Mouse (Mus musculus) embryonic facial prominence, embryonic 10.5 days (tissue): ENCODE results near the gene Polh. TPM values are rescaled to one million over a fixed set of nuclear protein-coding genes. Genes with fewer than 3 reads are reported as not detected.

ENCODE experiments used
- DNase-seq: peaks from one replicate; pipeline ENCODE4 v3.0.0-alpha.2; 2017; ENCODE audit warnings: low spot score
- H3K27ac ChIP-seq: fragments of 300-500 bp; sonication (generic); replicated peaks from 2 replicates; pipeline ENCODE4 v1.5.1; 2016; ENCODE audit warnings: mild to moderate bottlenecking
- H3K27me3 ChIP-seq: fragments of 300-500 bp; sonication (generic); replicated peaks from 2 replicates; pipeline ENCODE4 v1.6.1; 2016; ENCODE audit warnings: low read depth, mild to moderate bottlenecking; ENCODE audit not compliant: poor library complexity, severe bottlenecking
- H3K36me3 ChIP-seq: fragments of 300-500 bp; sonication (generic); replicated peaks from 2 replicates; pipeline ENCODE4 v1.6.1; 2016; ENCODE audit warnings: mild to moderate bottlenecking, moderate library complexity
- H3K4me1 ChIP-seq: fragments of 300-500 bp; sonication (generic); 2 replicates; pipeline ENCODE4 v1.6.1; 2016
- H3K4me3 ChIP-seq: fragments of 300-500 bp; sonication (generic); 2 replicates; pipeline ENCODE4 v1.5.1; 2016; ENCODE audit warnings: mild to moderate bottlenecking, moderate library complexity
- H3K9me3 ChIP-seq: fragments of 300-500 bp; sonication (generic); 2 replicates; pipeline ENCODE4 v1.6.1; 2016; ENCODE audit warnings: mild to moderate bottlenecking
- WGBS: fragments of 180-500 bp; shearing (Covaris S2); methylation state at CpG from one replicate; pipeline ENCODE4 v1.1.7; 2016; 5-methylcytosine and 5-hydroxymethylcytosine counted together
- polyA plus RNA-seq: library from polyadenylated mRNA; unstranded; fragments of >200 nt; fragmentation: Nextera tagmentation; extraction: Ambion mirVana; gene quantifications from 2 replicates; pipeline ENCODE4 v1.2.1, GENCODE M21; 2016

Polh gene
- polyA plus RNA-seq, 1 experiment from 2014 or later = 15.7 TPM

GRCm38 (mm10) chr17:46152847-46153782 is 49.3 kb downstream of the Polh start, which contains the start of gene Mad2l1bp:
Mad2l1bp (minus strand) TSS chr17:46153553.
- Histone ChIP-seq H3K27ac (peak within 1 kb of the TSS; percentile 86), H3K4me3 (peak within 1 kb of the TSS; percentile 68), H3K9me3 (no peaks in the 10 kb centered on the region), H3K27me3 (no peaks in the 10 kb centered on the region), H3K4me1 (peaks cover 16% of the 10 kb centered on the region), H3K36me3 (peaks cover 23% of the 10 kb centered on the region)
- 9% methylated on average over 33 of the region's 33 CpGs for WGBS
- peak; percentile 90 for DNase-seq

GRCm38 (mm10) chr17:46143578-46144423 is 58.6 kb downstream of the Polh start, which contains the start of gene Rsph9:
Rsph9 (minus strand) TSS chr17:46144216.
- Histone ChIP-seq H3K4me1 (peaks cover 24% of the 10 kb centered on the region), H3K36me3 (peaks cover 38% of the 10 kb centered on the region), H3K27me3 (peaks cover 13% of the 10 kb centered on the region), H3K9me3 (no peaks in the 10 kb centered on the region), H3K27ac (peak within 1 kb of the TSS; percentile 69), H3K4me3 (peak within 1 kb of the TSS; percentile 67)
- DNase-seq = peak; percentile 87
- WGBS = 7% methylated on average over 37 of the region's 37 CpGs

DNA sequence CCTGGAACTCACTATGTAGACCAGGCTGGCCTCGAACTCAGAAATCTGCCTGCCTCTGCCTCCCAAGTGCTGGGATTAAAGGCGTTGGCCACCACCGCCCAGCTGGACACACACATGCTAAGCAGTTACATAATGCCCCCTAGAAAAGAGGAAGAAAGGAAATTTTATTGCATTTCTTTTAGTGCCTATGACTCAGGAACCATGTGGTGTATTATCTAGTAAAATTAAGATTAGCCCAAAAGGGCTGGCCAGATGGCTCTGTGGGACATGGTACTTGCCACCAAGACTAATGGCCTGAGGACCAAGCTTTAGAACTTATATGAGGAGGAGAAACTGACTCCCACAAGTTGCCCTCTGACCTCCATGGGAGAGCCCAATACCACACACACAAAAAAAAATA is 62.6 kb downstream of the Polh start:
- DNase-seq = no peak
- Histone ChIP-seq H3K4me3 (no peak overlapping the region), H3K27ac (no peak overlapping the region), H3K27me3 (peaks cover 13% of the 10 kb centered on the region), H3K4me1 (peaks cover 24% of the 10 kb centered on the region), H3K36me3 (peaks cover 6% of the 10 kb centered on the region; the same call in 1 of the 2 replicates), H3K9me3 (no peaks in the 10 kb centered on the region)
- WGBS = 93% methylated on average over 3 of the region's 3 CpGs

DNA sequence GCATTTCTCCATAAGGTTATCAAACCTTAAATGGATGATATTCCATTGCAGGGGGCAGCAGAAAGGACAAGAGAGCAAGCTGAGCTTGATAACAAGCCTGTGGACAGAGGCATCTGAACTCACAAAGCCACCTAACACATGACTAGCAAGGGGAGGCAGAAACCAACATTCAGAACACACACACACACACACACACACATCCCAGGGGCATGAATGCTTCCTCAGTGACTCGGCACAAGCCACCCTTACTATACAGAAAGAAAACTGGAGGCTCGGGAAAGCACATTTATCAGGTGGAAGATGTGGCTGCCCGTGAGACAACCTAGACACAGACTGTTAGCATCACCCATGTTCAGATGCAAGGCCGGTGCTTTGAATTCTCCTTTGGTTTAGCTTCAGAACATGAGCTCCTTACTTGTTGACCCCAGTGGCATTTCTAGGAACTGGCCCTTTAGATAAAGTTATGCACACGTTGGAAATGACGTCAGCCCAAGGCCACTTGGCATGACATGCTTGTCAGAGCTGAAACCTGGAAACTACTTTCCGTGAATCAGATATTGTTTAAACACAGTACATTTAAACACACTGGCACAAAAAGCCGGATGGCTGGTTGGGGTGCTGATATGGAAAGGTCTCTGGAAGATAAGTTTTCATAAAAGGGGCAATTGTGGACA is 63.7 kb downstream of the Polh start:
- no peaks in the 10 kb centered on the region for H3K9me3 ChIP-seq
- no peak overlapping the region for H3K27ac ChIP-seq
- 81% methylated on average over 8 of the region's 8 CpGs for WGBS
- no peak for DNase-seq
- no peak overlapping the region for H3K4me3 ChIP-seq
- H3K4me1 ChIP-seq = peaks cover 13% of the 10 kb centered on the region
- peaks cover 13% of the 10 kb centered on the region for H3K27me3 ChIP-seq
- peaks cover 6% of the 10 kb centered on the region; the same call in 1 of the 2 replicates for H3K36me3 ChIP-seq

DNA sequence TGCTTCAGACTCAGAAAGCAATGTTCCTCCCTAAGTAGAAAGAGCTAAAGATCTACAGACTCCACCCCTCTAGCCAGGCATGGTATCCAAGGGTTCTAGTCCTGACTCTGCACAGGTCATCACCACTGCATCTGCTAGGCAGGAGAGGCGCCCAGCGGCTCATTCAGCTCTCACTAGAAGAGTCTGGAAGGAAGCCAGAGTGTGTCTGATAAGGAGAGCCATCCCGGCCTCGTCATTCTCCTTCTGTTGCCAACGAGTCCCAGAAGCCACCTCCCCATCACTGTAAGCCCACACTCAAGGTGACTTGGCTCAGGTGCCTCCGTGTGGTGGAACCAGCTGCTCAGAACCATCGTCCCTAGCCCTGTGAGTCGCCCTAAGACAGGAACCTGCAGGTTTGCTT is 69.6 kb downstream of the Polh start:
- 79% methylated on average over 8 of the region's 8 CpGs for WGBS
- peaks cover 6% of the 10 kb centered on the region; the same call in 1 of the 2 replicates for H3K4me1 ChIP-seq
- DNase-seq = no peak
- H3K9me3 ChIP-seq = no peaks in the 10 kb centered on the region
- no peak overlapping the region for H3K4me3 ChIP-seq
- peaks cover 36% of the 10 kb centered on the region for H3K36me3 ChIP-seq
- no peak overlapping the region for H3K27ac ChIP-seq
- H3K27me3 ChIP-seq = no peaks in the 10 kb centered on the region

- Histone ChIP-seq H3K9me3 (no peaks in the 10 kb centered on the region), H3K27me3 (no peaks in the 10 kb centered on the region), H3K36me3 (peaks cover 42% of the 10 kb centered on the region), H3K4me1 (peaks cover 6% of the 10 kb centered on the region; the same call in 1 of the 2 replicates), H3K4me3 (no peak overlapping the region), H3K27ac (no peak overlapping the region)
- WGBS = 16% methylated on average over 12 of the region's 12 CpGs
- DNase-seq = peak; percentile 84
Measured at GRCm38 (mm10) chr17:46132058-46132718, 70.3 kb downstream of the Polh start.

DNA sequence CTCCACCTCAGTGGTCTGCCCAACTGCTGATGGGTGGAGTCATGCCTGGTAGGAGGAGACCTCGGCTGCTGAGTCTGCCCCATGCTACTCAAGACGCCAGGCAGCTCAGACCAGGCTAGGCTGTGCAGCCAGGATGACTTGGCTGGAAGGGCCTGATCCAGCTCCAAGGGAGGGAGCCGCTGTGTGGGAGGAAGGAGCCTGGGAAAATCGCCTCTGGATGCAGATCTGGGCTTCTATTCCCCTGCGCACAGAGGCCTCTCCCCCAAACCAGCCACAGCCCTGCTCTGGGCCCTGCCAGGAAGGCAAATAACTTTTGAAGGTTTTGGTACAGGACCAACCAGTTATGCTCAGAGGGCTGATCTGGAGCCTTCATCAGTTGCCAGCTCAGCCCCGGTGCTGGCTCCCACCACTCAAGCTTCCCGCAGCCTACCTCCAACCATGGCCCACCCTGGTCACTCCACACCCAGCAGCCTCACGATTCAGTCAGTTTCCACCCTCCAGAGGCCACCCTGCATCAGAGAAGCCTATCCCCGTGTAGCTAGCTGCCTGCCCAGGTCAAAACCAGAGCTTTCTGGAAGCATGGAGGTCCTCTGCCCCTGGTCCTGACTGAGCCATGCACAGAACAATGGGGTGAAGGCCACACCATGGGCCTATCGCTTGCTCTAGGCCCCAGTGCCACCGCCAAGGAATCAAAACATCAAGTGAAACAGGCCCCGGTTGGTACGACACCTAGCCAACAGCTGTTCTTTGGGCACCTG is 72.5 kb downstream of the Polh start:
- Histone ChIP-seq H3K4me1 (peaks cover 6% of the 10 kb centered on the region; the same call in 1 of the 2 replicates), H3K36me3 (peaks cover 59% of the 10 kb centered on the region), H3K4me3 (no peak overlapping the region), H3K27me3 (no peaks in the 10 kb centered on the region), H3K27ac (peak overlapping the region; percentile 11; the same call in 1 of the 2 replicates), H3K9me3 (no peaks in the 10 kb centered on the region)
- no peak for DNase-seq
- WGBS = 84% methylated on average over 13 of the region's 13 CpGs

DNA sequence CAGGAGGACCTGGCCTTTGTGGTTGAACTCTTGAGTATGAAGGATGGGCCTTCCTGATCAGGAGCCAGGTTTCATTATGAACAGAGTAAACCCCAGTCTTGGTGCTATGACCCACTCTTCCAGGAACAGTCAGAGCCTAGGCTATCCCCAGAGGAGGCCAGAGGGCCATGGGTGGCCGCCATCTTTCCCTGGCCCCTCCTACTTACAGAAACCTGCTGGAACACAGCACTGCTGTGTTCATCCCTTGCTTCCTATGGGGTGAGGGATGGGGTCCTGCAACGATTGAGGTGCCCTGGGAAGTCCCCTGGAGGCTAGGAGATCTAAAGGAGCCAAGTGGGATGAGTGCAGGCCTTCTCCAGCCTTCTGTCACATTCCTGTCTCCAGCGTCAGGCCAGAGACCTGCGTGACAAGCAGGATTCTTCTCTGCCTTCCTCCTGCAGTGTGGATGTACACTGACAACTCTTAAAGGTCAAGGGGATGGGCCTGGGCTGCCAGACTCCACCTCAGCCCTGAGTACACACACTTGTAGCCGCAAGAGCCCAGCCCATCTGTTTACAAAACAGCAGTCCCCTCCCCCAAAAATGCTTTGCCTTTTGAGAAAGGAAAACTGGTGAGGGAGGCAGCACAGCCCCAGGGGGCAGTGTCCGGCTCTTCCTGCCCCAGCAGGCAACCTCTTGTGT is 74.5 kb downstream of the Polh start:
- H3K27me3 ChIP-seq = no peaks in the 10 kb centered on the region
- peaks cover 6% of the 10 kb centered on the region; the same call in 1 of the 2 replicates for H3K4me1 ChIP-seq
- 77% methylated on average over 6 of the region's 6 CpGs for WGBS
- H3K4me3 ChIP-seq = no peak overlapping the region
- no peak for DNase-seq
- H3K9me3 ChIP-seq = no peaks in the 10 kb centered on the region
- no peak overlapping the region for H3K27ac ChIP-seq
- peaks cover 79% of the 10 kb centered on the region for H3K36me3 ChIP-seq

- Histone ChIP-seq H3K9me3 (no peaks in the 10 kb centered on the region), H3K4me3 (no peak overlapping the region), H3K27ac (no peak overlapping the region), H3K27me3 (no peaks in the 10 kb centered on the region), H3K36me3 (peaks cover 92% of the 10 kb centered on the region), H3K4me1 (no peaks in the 10 kb centered on the region)
- WGBS = 70% methylated on average over 6 of the region's 6 CpGs
- no peak for DNase-seq
Measured at GRCm38 (mm10) chr17:46126608-46127007, 75.8 kb downstream of the Polh start.

- Histone ChIP-seq H3K4me1 (no peaks in the 10 kb centered on the region), H3K4me3 (no peak overlapping the region), H3K9me3 (no peaks in the 10 kb centered on the region), H3K27me3 (no peaks in the 10 kb centered on the region), H3K27ac (no peak overlapping the region), H3K36me3 (peaks cover 91% of the 10 kb centered on the region)
- WGBS = 89% methylated on average over 12 of the region's 12 CpGs
- no peak for DNase-seq
Measured at GRCm38 (mm10) chr17:46123953-46124700, 78.3 kb downstream of the Polh start.
